Mouse (Mus musculus) gastrocnemius, postnatal 36 days (tissue): ENCODE measurements around the gene Csnk1e. TPM values are rescaled to one million over a fixed set of nuclear protein-coding genes. Genes with fewer than 3 reads are reported as not detected.

Source experiments
- DNase-seq, 2 experiments: peaks; one replicate each; pipeline ENCODE4 v3.0.0; 2022
- intact Hi-C: fragments of 180-260 bp; cut with DNase I; formaldehyde crosslinking; loops from one replicate; pipeline ENCODE4 v1.15.1; 2025
- microRNA-seq, 2 experiments: library from miRNA; unstranded; fragments of <30 nt; microRNA quantifications; one replicate each; pipeline ENCODE4 v1.2.0; 2021
- total RNA-seq, 2 experiments: library from RNA; stranded (reverse); gene quantifications; 2 replicates each; pipeline ENCODE4 v1.2.3; 2021

Csnk1e gene
- total RNA-seq, 2 experiments from 2014 or later = 46.7 to 50.7 TPM

GRCm38 (mm10) chr15:79370281-79370843 lies 85.0 kb downstream of the Csnk1e start:
- no peak for DNase-seq
- intact Hi-C loops = no loop called here

- intact Hi-C loops = no loop called here
- no peak for DNase-seq
These were observed 85.7 kb downstream of the Csnk1e start for GRCm38 (mm10) chr15:79369452-79370280.

- DNase-seq = no peak
- intact Hi-C loops = no loop called here
These were observed 86.4 kb downstream of the Csnk1e start for GRCm38 (mm10) chr15:79368861-79369440.

GRCm38 (mm10) chr15:79368313-79368811 lies 87.0 kb downstream of the Csnk1e start:
- intact Hi-C loops = no loop called here
- DNase-seq = peak; percentile 72 to 73

Small RNA genes lying within 50 kb of the gene (microRNA-seq; reads per million reads assigned to microRNA genes)
- 0 reads per million in 2 experiments for gene Gm44302
- 2.5 to 3.0 reads per million in 2 experiments for gene Mir1943

Other genes with a start within 250 kb of the Csnk1e start
- 10 to 100 TPM; 26.9 to 30.9 TPM for gene Pick1, start 226.4 kb downstream of the Csnk1e start, total RNA-seq
- under 1 TPM in 1 of 2 experiments, not detected in 1; 0.46 TPM for gene Gm49486, start 226.2 kb downstream of the Csnk1e start, total RNA-seq
- gene Slc16a8, start 200.8 kb downstream of the Csnk1e start, total RNA-seq = under 1 TPM in 1 of 2 experiments, not detected in 1; 0.18 TPM
- gene Baiap2l2, start 170.0 kb downstream of the Csnk1e start, total RNA-seq = 1 to 10 TPM; 1.0 to 1.5 TPM
- 10 to 100 TPM; 15.2 to 16.1 TPM for gene Pla2g6, start 127.2 kb downstream of the Csnk1e start, total RNA-seq
- gene Maff, start 108.9 kb downstream of the Csnk1e start, total RNA-seq = 1 to 10 TPM; 3.4 to 4.0 TPM
- gene Tmem184b, start 52.0 kb downstream of the Csnk1e start, total RNA-seq = 10 to 100 TPM; 23.2 to 30.0 TPM
- not detected for gene Kcnj4, start 49.7 kb upstream of the Csnk1e start, total RNA-seq
- gene Kdelr3, start 60.8 kb upstream of the Csnk1e start, total RNA-seq = 1 to 10 TPM; 4.0 to 4.3 TPM
- 10 to 100 TPM; 54.3 to 67.2 TPM for gene Ddx17, start 91.2 kb upstream of the Csnk1e start, total RNA-seq
- not detected for gene Dmc1, start 149.5 kb upstream of the Csnk1e start, total RNA-seq
- under 1 TPM; 0.81 to 0.87 TPM for gene Fam227a, start 203.4 kb upstream of the Csnk1e start, total RNA-seq
- gene Cby1, start 203.6 kb upstream of the Csnk1e start, total RNA-seq = 10 to 100 TPM; 12.1 to 14.5 TPM
- gene Tomm22, start 215.3 kb upstream of the Csnk1e start, total RNA-seq = 10 to 100 TPM; 56.5 to 60.2 TPM
- gene Josd1, start 232.4 kb upstream of the Csnk1e start, total RNA-seq = 10 to 100 TPM; 12.1 to 13.3 TPM
- gene Gtpbp1, start 235.3 kb upstream of the Csnk1e start, total RNA-seq = 10 to 100 TPM; 22.5 to 24.2 TPM